Mouse (Mus musculus) embryonic facial prominence, embryonic 10.5 days (tissue): Measurements from ENCODE around the gene Dgcr8. TPM values are rescaled to one million over a fixed set of nuclear protein-coding genes. Genes with fewer than 3 reads are reported as not detected.

ENCODE experiments used
- DNase-seq: peaks from one replicate; pipeline ENCODE4 v3.0.0-alpha.2; 2017; ENCODE audit warnings: low spot score
- H3K27ac ChIP-seq: fragments of 300-500 bp; sonication (generic); replicated peaks from 2 replicates; pipeline ENCODE4 v1.5.1; 2016; ENCODE audit warnings: mild to moderate bottlenecking
- H3K27me3 ChIP-seq: fragments of 300-500 bp; sonication (generic); replicated peaks from 2 replicates; pipeline ENCODE4 v1.6.1; 2016; ENCODE audit warnings: low read depth, mild to moderate bottlenecking; ENCODE audit not compliant: poor library complexity, severe bottlenecking
- H3K36me3 ChIP-seq: fragments of 300-500 bp; sonication (generic); replicated peaks from 2 replicates; pipeline ENCODE4 v1.6.1; 2016; ENCODE audit warnings: mild to moderate bottlenecking, moderate library complexity
- H3K4me1 ChIP-seq: fragments of 300-500 bp; sonication (generic); 2 replicates; pipeline ENCODE4 v1.6.1; 2016
- H3K4me3 ChIP-seq: fragments of 300-500 bp; sonication (generic); 2 replicates; pipeline ENCODE4 v1.5.1; 2016; ENCODE audit warnings: mild to moderate bottlenecking, moderate library complexity
- H3K9me3 ChIP-seq: fragments of 300-500 bp; sonication (generic); 2 replicates; pipeline ENCODE4 v1.6.1; 2016; ENCODE audit warnings: mild to moderate bottlenecking
- WGBS: fragments of 180-500 bp; shearing (Covaris S2); methylation state at CpG from one replicate; pipeline ENCODE4 v1.1.7; 2016; 5-methylcytosine and 5-hydroxymethylcytosine counted together
- polyA plus RNA-seq: library from polyadenylated mRNA; unstranded; fragments of >200 nt; fragmentation: Nextera tagmentation; extraction: Ambion mirVana; gene quantifications from 2 replicates; pipeline ENCODE4 v1.2.1, GENCODE M21; 2016

The Dgcr8 gene
- polyA plus RNA-seq, 1 experiment from 2014 or later: 50.9 TPM

GRCm38 (mm10) chr16:18288581-18289061, 425 bp downstream of the Dgcr8 start:
- no peak for DNase-seq
- WGBS: under 1% methylated on average over 30 of the region's 31 CpGs
- no peaks in the 10 kb centered on the region for H3K9me3 ChIP-seq
- peak overlapping the region; percentile 95 for H3K4me3 ChIP-seq
- H3K36me3 ChIP-seq: peaks cover 44% of the 10 kb centered on the region
- H3K27ac ChIP-seq: peak overlapping the region; percentile 98
- peaks cover 32% of the 10 kb centered on the region for H3K4me1 ChIP-seq
- no peaks in the 10 kb centered on the region for H3K27me3 ChIP-seq

- H3K27ac ChIP-seq: peak overlapping the region; percentile 98
- WGBS: 6% methylated on average over 4 of the region's 4 CpGs
- H3K4me1 ChIP-seq: peaks cover 32% of the 10 kb centered on the region
- H3K36me3 ChIP-seq: peaks cover 49% of the 10 kb centered on the region
- no peaks in the 10 kb centered on the region for H3K9me3 ChIP-seq
- no peaks in the 10 kb centered on the region for H3K27me3 ChIP-seq
- peak; percentile 46 for DNase-seq
- H3K4me3 ChIP-seq: peak overlapping the region; percentile 95
Measured at GRCm38 (mm10) chr16:18288166-18288565, 880 bp downstream of the Dgcr8 start.

DNA sequence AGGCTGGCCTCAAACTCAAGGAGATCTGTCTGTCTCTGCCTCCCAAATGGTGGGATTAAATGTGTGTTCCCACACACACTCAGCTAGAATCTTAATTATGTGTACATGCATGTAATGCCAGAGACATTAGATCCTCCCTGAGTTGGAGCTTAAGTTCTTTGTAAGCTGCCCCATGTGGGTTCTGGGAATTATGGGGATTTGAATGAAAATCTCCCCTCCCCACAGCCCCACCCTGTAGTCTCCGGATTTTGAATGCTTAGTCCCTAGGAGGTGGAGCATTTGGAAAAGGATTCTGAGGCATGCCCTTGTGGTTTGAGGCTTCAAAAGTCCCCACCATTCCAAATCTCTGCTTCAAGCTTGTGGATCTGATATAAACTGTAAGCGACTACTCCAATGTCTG, 13.9 kb downstream of the Dgcr8 start:
- Histone ChIP-seq H3K36me3 (peaks cover 99% of the 10 kb centered on the region), H3K27ac (no peak overlapping the region), H3K4me3 (no peak overlapping the region), H3K9me3 (no peaks in the 10 kb centered on the region), H3K4me1 (no peaks in the 10 kb centered on the region), H3K27me3 (no peaks in the 10 kb centered on the region)
- 85% methylated on average over 2 of the region's 2 CpGs for WGBS
- DNase-seq: no peak

DNA sequence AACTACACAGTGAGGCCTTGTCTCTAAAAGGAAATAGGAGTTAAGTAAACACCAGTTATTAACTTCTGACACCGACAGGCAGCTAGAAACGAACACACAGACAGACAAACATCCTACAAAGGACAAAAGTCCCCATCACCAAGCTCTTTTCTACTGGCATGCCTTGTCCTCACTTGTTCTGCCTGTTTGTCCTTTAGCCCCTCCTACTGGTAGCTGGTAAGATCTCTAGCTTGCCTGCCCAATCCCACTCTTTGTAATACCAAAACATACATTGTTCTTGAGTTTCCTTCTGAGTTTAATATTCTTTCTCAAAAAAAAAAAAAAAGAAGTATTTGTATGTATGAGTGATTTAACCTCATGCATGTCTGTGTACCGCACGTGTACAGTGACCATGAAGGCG, 20.9 kb downstream of the Dgcr8 start:
- Histone ChIP-seq H3K4me3 (no peak overlapping the region), H3K36me3 (peaks cover 99% of the 10 kb centered on the region)
- whole genome bisulfite sequencing: 93% methylated on average over 5 of the region's 5 CpGs

DNA sequence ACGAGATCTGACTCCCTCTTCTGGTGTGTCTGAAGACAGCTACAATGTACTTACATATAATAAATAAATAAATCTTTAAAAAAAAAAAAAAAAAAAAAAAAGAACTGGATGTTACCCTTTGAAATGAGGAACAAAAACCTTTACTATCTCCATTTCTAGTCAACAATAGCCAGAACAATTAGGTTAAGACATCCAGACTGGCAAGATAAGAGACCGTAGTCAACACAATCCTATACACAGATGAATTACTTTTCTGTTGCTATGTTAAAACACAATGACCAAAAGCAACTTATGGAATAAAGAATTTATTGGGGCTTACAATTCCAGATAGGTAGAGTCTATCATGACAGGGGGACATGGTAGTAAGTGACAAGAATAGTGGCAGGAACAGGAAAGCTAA, 24.0 kb downstream of the Dgcr8 start:
- no peak for DNase-seq
- H3K9me3 ChIP-seq: no peaks in the 10 kb centered on the region
- H3K36me3 ChIP-seq: peaks cover 98% of the 10 kb centered on the region
- no peak overlapping the region for H3K4me3 ChIP-seq
- 92% methylated on average over 2 of the region's 2 CpGs for WGBS
- no peak overlapping the region for H3K27ac ChIP-seq
- H3K4me1 ChIP-seq: no peaks in the 10 kb centered on the region
- no peaks in the 10 kb centered on the region for H3K27me3 ChIP-seq

More for the DNA sequence above, 20.9 kb downstream of the Dgcr8 start:
- no peaks in the 10 kb centered on the region for H3K4me1 ChIP-seq
- no peak for DNase-seq
- H3K27me3 ChIP-seq: no peaks in the 10 kb centered on the region
- no peak overlapping the region for H3K27ac ChIP-seq
- H3K9me3 ChIP-seq: no peaks in the 10 kb centered on the region

DNA sequence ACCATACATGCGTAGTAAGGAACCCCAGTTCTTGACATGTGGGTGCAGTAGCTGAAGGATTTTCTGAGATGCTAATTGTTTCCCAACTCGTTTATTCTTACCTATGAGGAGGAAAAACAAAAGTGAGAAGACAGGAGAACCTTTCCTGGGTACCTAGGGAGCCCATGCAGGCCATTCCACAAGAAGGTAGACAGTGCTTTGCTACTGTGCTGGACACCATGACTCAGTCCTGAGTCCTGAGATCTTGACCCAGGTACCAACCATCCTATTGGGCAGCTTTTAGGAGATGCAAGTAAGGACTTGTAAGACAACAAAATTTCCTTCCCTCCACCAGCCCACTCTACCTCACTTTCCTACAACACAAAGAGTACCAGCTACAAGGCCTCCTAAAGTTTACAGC, 30.8 kb downstream of the Dgcr8 start, which contains the start of gene Gm49776:
Gene Gm49776 (minus strand): TSS at position 101 of the 400 bp plus-strand sequence.
- Histone ChIP-seq H3K9me3 (no peaks in the 10 kb centered on the region), H3K4me3 (no peak within 1 kb of the TSS), H3K27ac (no peak within 1 kb of the TSS), H3K27me3 (no peaks in the 10 kb centered on the region), H3K4me1 (no peaks in the 10 kb centered on the region), H3K36me3 (peaks cover 98% of the 10 kb centered on the region)
- 92% methylated on average over 2 of the region's 2 CpGs for WGBS
- DNase-seq: no peak

GRCm38 (mm10) chr16:18253866-18254265, 35.2 kb downstream of the Dgcr8 start:
- 92% methylated on average over 1 of the region's 1 CpGs for WGBS
- no peak for DNase-seq

DNA sequence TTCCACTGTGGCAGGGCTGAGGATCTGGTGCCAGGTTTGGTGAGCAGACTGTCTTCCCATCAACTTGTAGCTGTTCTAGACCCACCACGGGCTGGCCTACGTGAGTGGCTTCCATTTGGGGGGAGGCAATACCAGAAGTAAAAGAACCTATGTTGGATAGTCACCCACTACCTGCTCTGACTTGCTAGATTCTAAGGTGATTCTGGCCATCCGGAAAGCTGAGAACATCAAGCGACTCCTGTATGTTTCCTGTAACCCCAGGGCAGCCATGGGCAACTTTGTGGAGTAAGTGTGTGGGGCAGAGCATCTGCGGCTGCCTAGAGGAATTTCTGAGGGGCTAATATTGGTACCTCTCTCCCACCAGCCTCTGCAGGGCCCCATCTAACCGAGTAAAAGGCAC, 36.3 kb downstream of the Dgcr8 start:
- DNase-seq: no peak
- H3K4me1 ChIP-seq: peaks cover 26% of the 10 kb centered on the region
- no peak overlapping the region for H3K4me3 ChIP-seq
- H3K27me3 ChIP-seq: no peaks in the 10 kb centered on the region
- peaks cover 78% of the 10 kb centered on the region for H3K36me3 ChIP-seq
- no peaks in the 10 kb centered on the region for H3K9me3 ChIP-seq
- 90% methylated on average over 6 of the region's 6 CpGs for WGBS
- H3K27ac ChIP-seq: no peak overlapping the region

More at GRCm38 (mm10) chr16:18253866-18254265, 35.2 kb downstream of the Dgcr8 start:
- H3K9me3 ChIP-seq: no peaks in the 10 kb centered on the region
- peaks cover 26% of the 10 kb centered on the region for H3K4me1 ChIP-seq
- peaks cover 87% of the 10 kb centered on the region for H3K36me3 ChIP-seq
- no peak overlapping the region for H3K27ac ChIP-seq
- no peaks in the 10 kb centered on the region for H3K27me3 ChIP-seq
- H3K4me3 ChIP-seq: no peak overlapping the region

DNA sequence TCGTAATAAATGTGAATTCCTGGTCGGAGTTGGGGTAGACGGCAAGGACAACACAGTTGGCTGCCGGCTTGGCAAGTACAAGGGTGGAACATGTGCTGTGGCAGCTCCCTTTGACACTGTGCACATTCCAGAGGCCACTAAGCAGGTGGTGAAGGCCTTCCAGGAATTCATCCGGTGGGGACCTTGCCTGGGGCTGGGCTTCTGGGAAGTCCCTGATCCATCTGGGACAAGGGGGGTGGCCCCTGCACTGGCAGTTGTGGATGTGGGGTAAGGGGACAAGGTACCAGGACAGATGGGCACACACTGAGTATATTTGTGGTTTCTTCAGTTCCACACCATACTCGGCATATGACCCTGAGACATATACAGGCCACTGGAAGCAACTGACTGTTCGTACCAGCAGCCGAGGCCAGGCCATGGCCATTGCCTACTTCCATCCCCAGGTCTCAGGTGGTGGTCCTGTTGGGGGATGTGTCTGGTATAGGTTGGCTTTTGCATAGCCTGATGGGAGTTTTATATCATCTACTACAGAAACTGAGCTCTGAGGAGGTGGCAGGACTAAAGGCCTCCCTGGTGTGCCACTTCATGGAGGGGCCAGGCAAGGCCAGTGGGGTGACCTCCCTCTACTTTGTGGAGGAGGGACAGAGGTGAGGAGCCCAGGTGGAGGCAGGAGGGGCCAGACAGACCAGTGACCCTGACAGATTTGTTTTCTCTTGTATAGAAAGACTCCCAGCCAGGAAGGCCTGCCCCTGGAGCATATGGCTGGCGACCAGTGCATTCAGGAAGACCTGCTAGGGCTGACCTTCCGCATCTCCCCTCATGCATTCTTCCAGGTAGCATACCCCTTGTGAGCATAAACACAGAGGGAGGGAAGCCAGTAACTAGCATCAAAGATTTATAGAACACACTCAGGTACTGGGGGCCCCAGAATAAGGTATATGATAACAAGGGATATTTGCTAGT, 37.9 kb downstream of the Dgcr8 start:
- peaks cover 38% of the 10 kb centered on the region for H3K4me1 ChIP-seq
- H3K27ac ChIP-seq: 0 out of 2 replicates have a peak overlapping the region, but pooled peaks have one; percentile 2
- peak; percentile 31 for DNase-seq
- H3K9me3 ChIP-seq: no peaks in the 10 kb centered on the region
- H3K36me3 ChIP-seq: peaks cover 73% of the 10 kb centered on the region
- WGBS: 78% methylated on average over 10 of the region's 10 CpGs
- H3K4me3 ChIP-seq: peak overlapping the region; percentile 77
- H3K27me3 ChIP-seq: no peaks in the 10 kb centered on the region

GRCm38 (mm10) chr16:18250231-18250630, 38.8 kb downstream of the Dgcr8 start:
- DNase-seq: no peak
- 69% methylated on average over 4 of the region's 4 CpGs for WGBS
- H3K4me3 ChIP-seq: peak overlapping the region; percentile 77
- H3K27me3 ChIP-seq: no peaks in the 10 kb centered on the region
- H3K27ac ChIP-seq: 0 out of 2 replicates have a peak overlapping the region, but pooled peaks have one; percentile 96
- peaks cover 73% of the 10 kb centered on the region for H3K36me3 ChIP-seq
- H3K9me3 ChIP-seq: no peaks in the 10 kb centered on the region
- peaks cover 45% of the 10 kb centered on the region for H3K4me1 ChIP-seq

DNA sequence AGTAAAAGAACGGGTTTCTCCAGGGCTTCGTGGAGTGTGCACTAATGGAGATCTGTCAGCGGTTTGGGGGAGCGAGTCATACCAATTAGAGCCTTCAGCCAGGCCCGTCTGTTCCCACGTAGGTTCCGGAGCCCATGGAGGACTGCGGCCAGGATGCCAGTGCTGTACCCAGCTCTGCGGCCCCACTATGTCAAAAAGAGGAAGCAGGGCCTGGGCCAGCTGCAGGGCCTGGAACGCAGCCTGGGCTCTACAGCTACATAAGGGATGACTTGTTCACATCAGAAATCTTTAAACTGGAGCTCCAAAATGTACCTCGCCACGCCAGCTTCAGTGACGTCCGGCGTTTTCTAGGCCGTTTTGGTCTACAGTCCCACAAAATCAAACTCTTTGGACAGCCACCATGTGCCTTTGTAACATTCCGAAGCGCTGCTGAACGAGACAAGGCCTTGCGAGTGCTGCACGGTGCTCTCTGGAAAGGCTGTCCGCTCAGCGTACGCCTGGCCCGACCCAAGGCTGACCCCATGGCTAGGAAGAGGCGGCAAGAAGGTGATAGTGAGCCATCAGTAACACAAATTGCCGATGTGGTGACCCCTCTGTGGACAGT, 39.6 kb downstream of the Dgcr8 start:
- Histone ChIP-seq H3K27ac (peak overlapping the region; percentile 96), H3K36me3 (peaks cover 73% of the 10 kb centered on the region), H3K9me3 (no peaks in the 10 kb centered on the region), H3K4me1 (peaks cover 47% of the 10 kb centered on the region), H3K4me3 (peak overlapping the region; percentile 77), H3K27me3 (no peaks in the 10 kb centered on the region)
- WGBS: 11% methylated on average over 27 of the region's 27 CpGs
- peak; percentile 50 for DNase-seq

GRCm38 (mm10) chr16:18248433-18249363, 40.3 kb downstream of the Dgcr8 start, which contains the start of the genes Trmt2a and Ranbp1:
Trmt2a (plus strand) TSS chr16:18248679.
Ranbp1 (minus strand) TSS chr16:18248732.
- Histone ChIP-seq H3K9me3 (no peaks in the 10 kb centered on the region), H3K4me1 (peaks cover 47% of the 10 kb centered on the region), H3K36me3 (peaks cover 73% of the 10 kb centered on the region), H3K27me3 (no peaks in the 10 kb centered on the region), H3K27ac (peak within 1 kb of the TSS; percentile 96), H3K4me3 (peak within 1 kb of the TSS; percentile 77)
- under 1% methylated on average over 102 of the region's 102 CpGs for WGBS
- DNase-seq: peak; percentile 99
